Mouse (Mus musculus) midbrain, embryonic 14.5 days (tissue): Measurements from ENCODE around the gene Rpl7l1. TPM values are rescaled to one million over a fixed set of nuclear protein-coding genes. Genes with fewer than 3 reads are reported as not detected.

Experiments used
- ATAC-seq: fragments of 200-750 bp; cut with Nextera tagmentation; 2 replicates; pipeline ENCODE4 v1.8.0; 2017; ENCODE audit warnings: moderate number of reproducible peaks, moderate library complexity; ENCODE audit not compliant: low FRiP score, low TSS enrichment
- DNase-seq: peaks from one replicate; pipeline ENCODE4 v3.0.0-alpha.2; 2015
- H3K27ac ChIP-seq: fragments of 300-500 bp; sonication (generic); replicated peaks from 2 replicates; pipeline ENCODE4 v1.5.1; 2014; ENCODE audit warnings: mild to moderate bottlenecking, low read depth, low read length, moderate library complexity
- H3K27me3 ChIP-seq: fragments of 300-500 bp; sonication (generic); 2 replicates; pipeline ENCODE4 v1.6.1; 2014; ENCODE audit warnings: low read length, control low read depth, mixed read lengths; ENCODE audit not compliant: control insufficient read depth, insufficient read depth
- H3K36me3 ChIP-seq: fragments of 300-500 bp; sonication (generic); 2 replicates; pipeline ENCODE4 v1.6.1; 2014; ENCODE audit warnings: low read length, control low read depth; ENCODE audit not compliant: control insufficient read depth, insufficient read depth
- H3K4me1 ChIP-seq: fragments of 300-500 bp; sonication (generic); 2 replicates; pipeline ENCODE4 v1.6.1; 2014; ENCODE audit warnings: mild to moderate bottlenecking, antibody characterized with exemption, low read length, control low read depth; ENCODE audit not compliant: control insufficient read depth, insufficient read depth
- H3K4me2 ChIP-seq: fragments of 300-500 bp; sonication (generic); 2 replicates; pipeline ENCODE4 v1.6.1; 2014; ENCODE audit warnings: mild to moderate bottlenecking, low read length, moderate library complexity
- H3K4me3 ChIP-seq: fragments of 300-500 bp; sonication (generic); replicated peaks from 2 replicates; pipeline ENCODE4 v1.5.1; 2014; ENCODE audit warnings: low read depth, low read length
- H3K9ac ChIP-seq: fragments of 300-500 bp; sonication (generic); replicated peaks from 2 replicates; pipeline ENCODE4 v1.6.1; 2014; ENCODE audit warnings: mild to moderate bottlenecking, low read length, moderate library complexity
- H3K9me3 ChIP-seq: fragments of 300-500 bp; sonication (generic); 2 replicates; pipeline ENCODE4 v1.6.1; 2016; ENCODE audit warnings: low read length, control low read depth, mixed read lengths; ENCODE audit not compliant: control insufficient read depth
- WGBS: fragments of 180-500 bp; shearing (Covaris S2); extraction: QIAGEN DNeasy Blood & Tissue Kit; methylation state at CpG from one replicate; pipeline ENCODE4 v1.1.7; 2014; 5-methylcytosine and 5-hydroxymethylcytosine counted together
- polyA plus RNA-seq: library from polyadenylated mRNA; unstranded; fragments of >200 nt; fragmentation: Nextera tagmentation; extraction: Ambion mirVana; gene quantifications from 2 replicates; pipeline ENCODE4 v1.2.1, GENCODE M21; 2014

Gene Rpl7l1
- polyA plus RNA-seq, 1 experiment from 2014 or later, result 96.8 TPM

DNA sequence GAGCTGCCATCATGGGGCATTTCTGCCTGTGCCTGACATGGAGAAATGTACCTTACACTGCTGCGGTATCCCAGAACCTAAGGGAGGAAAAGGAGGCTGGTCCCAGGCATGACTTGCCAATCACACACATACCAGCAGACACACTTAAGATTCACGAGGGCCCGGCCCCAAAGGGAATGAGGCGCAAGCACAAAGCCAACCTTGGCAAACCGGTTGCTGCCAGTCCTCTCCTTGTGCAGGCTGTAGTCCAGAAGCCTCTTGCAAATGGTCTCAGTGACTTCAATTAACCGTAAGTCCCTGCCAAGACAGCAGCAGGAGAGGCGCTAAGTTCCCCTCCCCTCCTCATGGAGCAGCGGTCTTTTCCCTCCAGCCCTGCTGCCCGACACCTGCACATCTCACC lies 39.5 kb downstream of the Rpl7l1 start:
- Histone ChIP-seq H3K4me2 (no peak overlapping the region), H3K9ac (no peak overlapping the region), H3K4me1 (no peaks in the 10 kb centered on the region), H3K27ac (no peak overlapping the region), H3K36me3 (peaks cover 32% of the 10 kb centered on the region), H3K9me3 (no peaks in the 10 kb centered on the region), H3K4me3 (no peak overlapping the region), H3K27me3 (no peaks in the 10 kb centered on the region)
- 88% methylated on average over 9 of the region's 9 CpGs for WGBS
- ATAC-seq (no peak), DNase-seq (no peak)

- H3K9me3 ChIP-seq, result no peaks in the 10 kb centered on the region
- no peak overlapping the region for H3K4me3 ChIP-seq
- ATAC-seq, result no peak
- H3K27me3 ChIP-seq, result no peaks in the 10 kb centered on the region
- H3K36me3 ChIP-seq, result peaks cover 26% of the 10 kb centered on the region
- no peak overlapping the region for H3K4me2 ChIP-seq
- H3K27ac ChIP-seq, result no peak overlapping the region
- no peaks in the 10 kb centered on the region for H3K4me1 ChIP-seq
- no peak for DNase-seq
- no peak overlapping the region for H3K9ac ChIP-seq
- 96% methylated on average over 6 of the region's 6 CpGs for WGBS
Measured at GRCm38 (mm10) chr17:46741305-46741704, 41.2 kb downstream of the Rpl7l1 start.

- Histone ChIP-seq H3K27ac (no peak overlapping the region), H3K4me2 (no peak overlapping the region), H3K9me3 (no peaks in the 10 kb centered on the region), H3K4me3 (no peak overlapping the region), H3K36me3 (peaks cover 26% of the 10 kb centered on the region), H3K9ac (no peak overlapping the region), H3K27me3 (no peaks in the 10 kb centered on the region), H3K4me1 (no peaks in the 10 kb centered on the region)
- DNase-seq (peak; percentile 21), ATAC-seq (no peak)
- 71% methylated on average over 10 of the region's 10 CpGs for WGBS
Measured at GRCm38 (mm10) chr17:46736160-46736559, 46.3 kb downstream of the Rpl7l1 start.

DNA sequence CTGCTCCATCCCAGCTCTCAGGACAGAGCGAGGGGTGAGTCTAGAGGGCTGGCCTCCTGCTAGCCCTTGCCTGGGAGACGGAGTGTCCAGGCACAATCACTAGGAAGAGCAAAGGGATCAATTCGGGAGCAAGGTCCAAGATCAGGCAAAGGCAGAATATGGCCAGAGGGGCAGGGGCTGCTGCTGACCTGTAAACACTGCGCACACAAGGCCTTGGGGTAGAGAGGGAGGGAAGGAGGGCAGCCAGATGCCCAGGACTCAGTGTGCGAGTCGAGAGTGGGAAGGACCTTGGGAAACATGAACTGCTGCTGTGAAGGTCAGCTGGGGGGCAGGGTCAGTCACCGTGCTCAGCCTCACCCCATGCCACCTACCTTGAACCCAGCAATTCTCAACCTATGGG lies 47.2 kb downstream of the Rpl7l1 start:
- DNase-seq (no peak), ATAC-seq (no peak)
- Histone ChIP-seq H3K27ac (no peak overlapping the region), H3K4me2 (no peak overlapping the region), H3K36me3 (peaks cover 26% of the 10 kb centered on the region), H3K4me1 (no peaks in the 10 kb centered on the region), H3K9ac (no peak overlapping the region), H3K27me3 (no peaks in the 10 kb centered on the region), H3K9me3 (no peaks in the 10 kb centered on the region), H3K4me3 (no peak overlapping the region)
- 88% methylated on average over 7 of the region's 7 CpGs for WGBS

DNA sequence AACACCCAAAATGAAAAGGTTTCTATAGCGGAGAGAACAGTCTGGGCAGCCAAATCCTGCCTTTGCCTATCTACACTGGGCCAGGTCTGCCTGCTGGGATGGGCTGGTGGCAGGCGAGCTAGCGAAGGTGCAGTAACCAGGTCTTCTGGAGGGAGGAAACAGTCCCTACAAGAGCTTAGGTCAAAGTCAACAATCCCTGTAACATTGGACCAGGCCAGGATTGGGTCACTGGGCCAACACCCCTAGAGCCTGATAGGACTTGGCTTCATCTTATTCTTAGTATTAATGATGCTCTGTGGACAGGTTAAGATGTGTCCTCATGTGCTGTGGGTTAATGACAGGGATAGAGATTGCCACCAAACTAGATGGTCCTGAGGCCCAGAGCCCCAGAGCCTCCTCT lies 48.4 kb downstream of the Rpl7l1 start:
- Histone ChIP-seq H3K27me3 (no peaks in the 10 kb centered on the region), H3K9ac (no peak overlapping the region), H3K4me2 (no peak overlapping the region), H3K9me3 (no peaks in the 10 kb centered on the region), H3K4me3 (no peak overlapping the region), H3K36me3 (peaks cover 26% of the 10 kb centered on the region), H3K27ac (no peak overlapping the region), H3K4me1 (no peaks in the 10 kb centered on the region)
- no peak for DNase-seq
- WGBS, result 96% methylated on average over 3 of the region's 3 CpGs
- no peak for ATAC-seq

GRCm38 (mm10) chr17:46728904-46729318 lies 53.6 kb downstream of the Rpl7l1 start, which contains the start of gene Gnmt:
Gene Gnmt, minus strand, starts transcription at chr17:46729168.
- Histone ChIP-seq H3K4me3 (no peak within 1 kb of the TSS), H3K9me3 (no peaks in the 10 kb centered on the region), H3K9ac (no peak within 1 kb of the TSS; the same call in 1 of the 2 replicates), H3K27ac (no peak within 1 kb of the TSS), H3K4me2 (no peak within 1 kb of the TSS; the same call in 1 of the 2 replicates), H3K27me3 (no peaks in the 10 kb centered on the region), H3K4me1 (no peaks in the 10 kb centered on the region), H3K36me3 (peaks cover 7% of the 10 kb centered on the region; the same call in 1 of the 2 replicates)
- ATAC-seq, result no peak
- no peak for DNase-seq
- WGBS, result 20% methylated on average over 24 of the region's 24 CpGs

DNA sequence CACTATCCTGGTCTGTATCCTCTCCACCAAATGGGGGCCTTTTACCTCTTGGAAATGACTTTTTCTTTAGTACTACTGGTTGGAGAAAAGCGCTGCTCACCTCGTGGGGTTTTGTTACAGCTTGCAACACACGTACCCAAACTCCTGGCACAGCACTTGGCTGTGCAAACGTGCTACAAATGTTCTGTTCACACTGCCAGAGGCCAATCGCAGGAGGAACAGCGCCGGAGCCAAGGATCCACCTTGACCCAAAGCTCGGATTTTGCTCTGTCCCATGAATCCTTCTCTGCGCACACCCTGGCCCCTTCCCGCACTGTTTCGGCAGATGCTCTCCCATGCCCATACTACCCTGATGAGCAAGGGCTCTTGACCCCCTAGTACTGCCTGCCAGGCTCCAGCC lies 54.0 kb downstream of the Rpl7l1 start:
- Histone ChIP-seq H3K9me3 (no peaks in the 10 kb centered on the region), H3K36me3 (peaks cover 11% of the 10 kb centered on the region; the same call in 1 of the 2 replicates), H3K27ac (no peak overlapping the region), H3K27me3 (no peaks in the 10 kb centered on the region), H3K4me3 (no peak overlapping the region), H3K4me2 (no peak overlapping the region; the same call in 1 of the 2 replicates), H3K9ac (no peak overlapping the region; the same call in 1 of the 2 replicates), H3K4me1 (no peaks in the 10 kb centered on the region)
- 58% methylated on average over 11 of the region's 11 CpGs for WGBS
- ATAC-seq (no peak), DNase-seq (no peak)

GRCm38 (mm10) chr17:46728021-46728420 lies 54.5 kb downstream of the Rpl7l1 start:
- H3K4me1 ChIP-seq, result no peaks in the 10 kb centered on the region
- ATAC-seq (no peak), DNase-seq (no peak)
- no peak overlapping the region for H3K4me2 ChIP-seq
- no peaks in the 10 kb centered on the region for H3K27me3 ChIP-seq
- no peaks in the 10 kb centered on the region for H3K9me3 ChIP-seq
- 43% methylated on average over 6 of the region's 6 CpGs for WGBS
- H3K4me3 ChIP-seq, result no peak overlapping the region
- peaks cover 15% of the 10 kb centered on the region; the same call in 1 of the 2 replicates for H3K36me3 ChIP-seq
- H3K9ac ChIP-seq, result no peak overlapping the region
- H3K27ac ChIP-seq, result no peak overlapping the region

- WGBS, result 92% methylated on average over 11 of the region's 11 CpGs
- no peak overlapping the region for H3K4me3 ChIP-seq
- ATAC-seq, result no peak
Measured at GRCm38 (mm10) chr17:46727271-46727670, 55.2 kb downstream of the Rpl7l1 start.

More at GRCm38 (mm10) chr17:46727271-46727670, 55.2 kb downstream of the Rpl7l1 start:
- Histone ChIP-seq H3K9ac (no peak overlapping the region), H3K4me2 (no peak overlapping the region), H3K36me3 (peaks cover 19% of the 10 kb centered on the region; the same call in 1 of the 2 replicates), H3K4me1 (no peaks in the 10 kb centered on the region), H3K9me3 (no peaks in the 10 kb centered on the region), H3K27ac (no peak overlapping the region), H3K27me3 (no peaks in the 10 kb centered on the region)
- no peak for DNase-seq
